In the genomic region with DNA sequence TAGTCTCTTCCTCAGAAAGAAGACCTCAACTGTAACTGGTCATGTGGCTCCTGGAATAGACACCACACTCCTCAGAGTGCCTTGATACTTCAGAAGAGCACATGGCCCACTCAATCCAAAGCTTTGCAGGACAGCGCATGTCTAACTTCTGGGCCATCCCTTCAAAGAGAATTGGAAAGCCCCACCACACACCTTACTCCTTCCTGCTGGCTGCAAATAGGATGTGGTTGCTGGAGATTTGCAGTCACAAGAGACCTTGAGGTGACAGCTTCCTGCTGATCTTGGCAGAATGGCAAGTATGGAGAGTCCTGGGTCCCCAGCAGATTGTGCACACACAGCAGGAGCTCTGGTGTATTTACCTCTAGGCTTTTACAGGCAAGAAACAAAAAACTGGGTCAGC, we compare ENCODE assay signal across 14 mouse cellular contexts.
DNase-seq lines count a peak whose midpoint lies in the region; ATAC-seq lines count a peak whose summit lies in the region.
"Had no signal": no experiment of that assay in that cellular context is flagged by ENCODE, and none has a peak within 500 bp of the region (broad histone marks: within the 10 kb centered on the region; RNA-seq: fewer than 3 reads in every experiment).

No protein-coding gene starts in this region.

- no peak overlapping the region for H3K27ac ChIP-seq in kidney, embryonic 15.5 days
- H3K27ac ChIP-seq in midbrain, embryonic 11.5 days (ENCODE audit: low read depth, low read length) = no peak overlapping the region
- H3K27ac ChIP-seq: hindbrain, embryonic 13.5 days; liver, embryonic 13.5 days had no signal

- H3K9me3 ChIP-seq in kidney, embryonic 15.5 days (replicated peaks) = no peaks in the 10 kb centered on the region
- H3K9me3 ChIP-seq in midbrain, embryonic 11.5 days (ENCODE audit: control insufficient read depth, low read length) = no peaks in the 10 kb centered on the region
- H3K9me3 ChIP-seq: G1E; hindbrain, embryonic 13.5 days; liver, embryonic 13.5 days had no signal

- H3K4me3 ChIP-seq in kidney, embryonic 15.5 days (replicated peaks) = no peak overlapping the region
- H3K4me3 ChIP-seq in midbrain, embryonic 11.5 days (ENCODE audit: low read depth, low read length) = no peak overlapping the region
- H3K4me3 ChIP-seq: hindbrain, embryonic 13.5 days; liver, embryonic 13.5 days had no signal

- no peak for ATAC-seq in kidney, embryonic 15.5 days (replicated peaks; ENCODE audit: low FRiP score)
- ATAC-seq in common myeloid progenitor, adult 5-6 weeks (replicated peaks; ENCODE audit: low read depth, poor library complexity, severe bottlenecking) = peak; percentile 50; the same call in 1 of the 2 replicates
- ATAC-seq in midbrain, embryonic 11.5 days (ENCODE audit: low FRiP score) = no peak
- ATAC-seq: forebrain, embryonic 14.5 days; midbrain, embryonic 16.5 days had no signal

- peak; percentile 36 for DNase-seq in kidney, postnatal 10 days
- peak; percentile 83 for DNase-seq in T-cell, adult 2 months (ENCODE audit: low spot score)
- peak; percentile 5 for DNase-seq in thymus, postnatal 25 days
- DNase-seq in ovary, postnatal 14 days (ENCODE audit: low spot score) = no peak
- no peak for DNase-seq in midbrain, embryonic 11.5 days (ENCODE audit: low spot score, missing footprints)
- DNase-seq: gastrocnemius, postnatal 10 days; liver, embryonic 13.5 days; right cerebral cortex, adult 18-20 months had no signal

- no peaks in the 10 kb centered on the region for H3K36me3 ChIP-seq in kidney, embryonic 15.5 days
- H3K36me3 ChIP-seq in midbrain, embryonic 11.5 days (ENCODE audit: control insufficient read depth, insufficient read depth, low read length) = no peaks in the 10 kb centered on the region
- H3K36me3 ChIP-seq: G1E; hindbrain, embryonic 13.5 days; liver, embryonic 13.5 days had no signal

- H3K9ac ChIP-seq in kidney, embryonic 15.5 days = no peak overlapping the region
- no peak overlapping the region for H3K9ac ChIP-seq in midbrain, embryonic 11.5 days (ENCODE audit: low read length)
- H3K9ac ChIP-seq: hindbrain, embryonic 13.5 days; liver, embryonic 13.5 days had no signal

- 97% methylated on average over 1 of the region's 1 CpGs for WGBS in kidney, embryonic 15.5 days
- WGBS in midbrain, embryonic 11.5 days = 96% methylated on average over 1 of the region's 1 CpGs

- H3K27me3 ChIP-seq in kidney, embryonic 15.5 days = no peaks in the 10 kb centered on the region
- no peaks in the 10 kb centered on the region for H3K27me3 ChIP-seq in midbrain, embryonic 11.5 days (ENCODE audit: control insufficient read depth, insufficient read depth, low read length)
- H3K27me3 ChIP-seq: hindbrain, embryonic 13.5 days had no signal

- H3K4me2 ChIP-seq in kidney, embryonic 15.5 days = no peak overlapping the region
- H3K4me2 ChIP-seq in midbrain, embryonic 11.5 days = no peak overlapping the region
- H3K4me2 ChIP-seq: hindbrain, embryonic 13.5 days; liver, embryonic 13.5 days had no signal

- H3K4me1 ChIP-seq in kidney, embryonic 15.5 days = no peaks in the 10 kb centered on the region
- H3K4me1 ChIP-seq in midbrain, embryonic 11.5 days (ENCODE audit: control insufficient read depth, insufficient read depth, low read length) = no peaks in the 10 kb centered on the region
- H3K4me1 ChIP-seq: hindbrain, embryonic 13.5 days had no signal

Comparison
In these comparisons a context has a peak if more than half of its experiments do, and no peak if none do; other contexts are left out.
1. DNase-seq: peak in kidney, postnatal 10 days (single experiment), T-cell, adult 2 months (single experiment) and thymus, postnatal 25 days (single experiment); none in ovary, postnatal 14 days (single experiment) and midbrain, embryonic 11.5 days (single experiment).